Mouse (Mus musculus): ENCODE data around the gene Tmem120a.

- TF ChIP-seq CTCF (IDR thresholded peaks at IDR 0.05; ENCODE audit: control insufficient read depth, insufficient read depth, low read length) = no peak
- no peak for TF ChIP-seq POLR2A (IDR thresholded peaks at IDR 0.05; ENCODE audit: borderline replicate concordance, control insufficient read depth, low read depth, low read length)
These were observed 11.2 kb downstream of the Tmem120a start for GRCm38 (mm10) chr5:135733071-135733470.
